Mouse (Mus musculus) thymus, adult 2 months (tissue): ENCODE data around the gene Hydin. TPM values are rescaled to one million over a fixed set of nuclear protein-coding genes. Genes with fewer than 3 reads are reported as not detected.

Experiments used
- DNase-seq: peaks from one replicate; pipeline ENCODE4 v3.0.0; 2021
- H3K27ac ChIP-seq: fragments of 200-500 bp; 2 replicates; pipeline ENCODE4 v1.5.1; 2012; ENCODE audit warnings: low read length, control low read depth; ENCODE audit not compliant: control insufficient read depth, insufficient read depth
- H3K27me3 ChIP-seq: fragments of 200-500 bp; 2 replicates; pipeline ENCODE4 v1.6.1; 2012; ENCODE audit warnings: mild to moderate bottlenecking, low read length, moderate library complexity, mixed read lengths; ENCODE audit not compliant: control insufficient read depth, insufficient read depth
- H3K36me3 ChIP-seq: fragments of 200-500 bp; 2 replicates; pipeline ENCODE4 v1.6.1; 2012; ENCODE audit warnings: mild to moderate bottlenecking, low read length, moderate library complexity; ENCODE audit not compliant: control insufficient read depth, insufficient read depth
- H3K4me1 ChIP-seq: fragments of 200-500 bp; replicated peaks from 2 replicates; pipeline ENCODE4 v1.6.1; 2012; ENCODE audit warnings: low read length; ENCODE audit not compliant: control insufficient read depth, insufficient read depth
- H3K4me3 ChIP-seq: fragments of 200-500 bp; 2 replicates; pipeline ENCODE4 v1.5.1; 2012; ENCODE audit warnings: mild to moderate bottlenecking, low read length, control low read depth, moderate library complexity; ENCODE audit not compliant: control insufficient read depth, insufficient read depth
- CTCF ChIP-seq: fragments of 200-500 bp; IDR thresholded peaks from 2 replicates; pipeline ENCODE4 v1.5.1; 2012; ENCODE audit warnings: mild to moderate bottlenecking, control low read depth, low read length, moderate library complexity, borderline replicate concordance; ENCODE audit not compliant: control insufficient read depth, poor library complexity, insufficient read depth; ENCODE audit errors: extremely low read depth
- POLR2A ChIP-seq: fragments of 200-500 bp; IDR thresholded peaks from 2 replicates; pipeline ENCODE4 v1.6.1; 2012; ENCODE audit warnings: mild to moderate bottlenecking, low read length, control low read depth, moderate library complexity; ENCODE audit not compliant: control insufficient read depth, poor library complexity, insufficient read depth; ENCODE audit errors: extremely low read depth
- WGBS: fragments of 180-500 bp; shearing (Covaris S2); methylation state at CpG from one replicate; pipeline ENCODE4 v1.1.7; 2018; 5-methylcytosine and 5-hydroxymethylcytosine counted together
- polyA plus RNA-seq: library from polyadenylated mRNA; depleted of rRNA; stranded (reverse); fragments of >200 nt; gene quantifications from 2 replicates; pipeline ENCODE4 v1.2.3, GENCODE M21; 2012

Hydin gene
- polyA plus RNA-seq, 1 experiment = 0.19 TPM

DNA sequence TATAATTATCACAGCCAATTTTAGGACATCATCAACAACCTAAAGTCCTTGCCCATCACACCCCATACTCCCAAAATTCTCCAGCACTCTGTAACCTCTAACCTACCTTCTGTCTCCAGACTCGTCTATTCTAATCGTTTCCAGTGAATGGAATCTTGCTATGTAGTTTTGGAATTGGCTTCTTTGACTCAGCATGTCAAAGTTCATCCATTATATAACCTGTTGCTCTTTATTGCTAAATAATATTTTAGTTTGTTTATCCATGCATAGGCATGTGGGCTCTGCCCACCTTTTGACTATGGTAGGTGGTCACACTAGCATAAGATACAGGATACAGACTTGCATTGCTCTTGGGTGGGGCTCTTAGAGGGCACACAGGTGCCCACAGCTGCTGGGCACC, 378.1 kb downstream of the Hydin start:
- no peak for DNase-seq
- Histone ChIP-seq H3K27ac (no peak overlapping the region), H3K36me3 (peaks cover 4% of the 10 kb centered on the region; the same call in 1 of the 2 replicates), H3K27me3 (no peaks in the 10 kb centered on the region), H3K4me3 (no peak overlapping the region), H3K4me1 (no peaks in the 10 kb centered on the region)
- 95% methylated on average over 2 of the region's 2 CpGs for WGBS
- no peak for TF ChIP-seq CTCF
- no peak for TF ChIP-seq POLR2A

DNA sequence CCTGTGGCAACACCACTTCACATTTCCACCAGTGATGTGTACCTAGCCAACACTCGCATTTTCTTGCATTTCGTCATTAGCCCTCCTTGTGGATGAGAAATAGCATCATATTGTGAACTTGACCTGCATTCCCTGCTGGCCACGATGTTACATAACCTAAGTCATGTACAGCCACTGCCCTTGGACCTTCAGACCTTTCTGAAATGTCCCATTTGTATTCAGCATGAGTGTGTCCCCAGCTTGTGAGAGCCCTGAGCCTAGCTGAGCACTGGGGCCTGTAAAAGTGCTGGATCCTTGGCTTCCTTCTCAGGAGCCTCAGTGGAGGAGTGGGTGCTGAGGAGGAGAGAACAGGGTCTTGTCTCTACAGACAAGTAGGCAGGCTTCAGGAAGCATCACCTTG, 378.6 kb downstream of the Hydin start:
- TF ChIP-seq CTCF (no peak), POLR2A (no peak)
- DNase-seq = no peak
- 98% methylated on average over 3 of the region's 3 CpGs for WGBS
- Histone ChIP-seq H3K4me1 (no peaks in the 10 kb centered on the region), H3K27me3 (no peaks in the 10 kb centered on the region), H3K4me3 (no peak overlapping the region), H3K36me3 (peaks cover 4% of the 10 kb centered on the region; the same call in 1 of the 2 replicates), H3K27ac (no peak overlapping the region)

DNA sequence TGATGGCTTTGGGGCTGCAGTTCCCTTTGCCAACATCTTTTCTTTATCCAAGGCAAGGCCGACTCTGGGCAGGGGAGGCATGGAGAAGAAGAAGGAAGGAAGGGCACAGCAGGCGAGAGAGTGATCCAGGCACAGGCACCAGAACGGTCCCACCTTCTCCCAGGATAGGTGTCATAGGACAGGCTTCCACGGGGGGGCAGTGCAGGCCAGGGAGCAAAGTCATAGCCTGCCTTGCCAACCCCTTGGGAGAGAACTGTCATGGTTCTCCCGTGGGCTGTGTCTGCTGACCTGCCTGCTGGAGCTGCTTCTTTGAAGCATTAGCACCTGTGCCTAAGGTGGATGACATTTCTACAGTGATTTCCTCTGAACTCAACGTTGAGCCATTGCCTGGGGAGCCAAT, 379.3 kb downstream of the Hydin start:
- TF ChIP-seq CTCF (peak; percentile 65; the same call in 1 of the 2 replicates), POLR2A (no peak)
- Histone ChIP-seq H3K27ac (no peak overlapping the region), H3K4me3 (no peak overlapping the region), H3K4me1 (no peaks in the 10 kb centered on the region), H3K36me3 (peaks cover 4% of the 10 kb centered on the region; the same call in 1 of the 2 replicates), H3K27me3 (no peaks in the 10 kb centered on the region)
- WGBS = 59% methylated on average over 6 of the region's 6 CpGs
- peak; percentile 44 for DNase-seq

DNA sequence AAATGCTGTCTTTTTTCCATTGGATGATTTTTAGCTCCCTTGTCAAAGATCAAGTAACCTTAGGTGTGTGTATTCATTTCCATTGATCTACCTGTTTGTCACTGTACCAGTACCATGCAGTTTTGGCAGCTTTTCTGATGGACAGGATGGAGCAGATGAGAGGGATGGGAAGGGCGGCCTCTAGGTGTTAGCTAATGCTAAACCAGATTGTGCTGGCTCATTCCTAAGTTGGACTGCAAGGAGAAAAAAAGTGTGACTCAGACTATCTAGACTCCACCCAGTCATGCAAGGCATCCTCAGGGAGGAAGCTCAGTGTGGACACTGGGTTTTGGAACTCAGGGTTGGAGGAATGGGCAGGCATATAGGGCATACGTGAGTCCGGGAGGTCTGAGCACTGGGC, 381.8 kb downstream of the Hydin start:
- no peaks in the 10 kb centered on the region for H3K27me3 ChIP-seq
- H3K4me1 ChIP-seq = no peaks in the 10 kb centered on the region
- 99% methylated on average over 3 of the region's 3 CpGs for WGBS
- no peak for DNase-seq
- no peak overlapping the region for H3K27ac ChIP-seq
- peaks cover 4% of the 10 kb centered on the region; the same call in 1 of the 2 replicates for H3K36me3 ChIP-seq
- no peak overlapping the region for H3K4me3 ChIP-seq
- TF ChIP-seq CTCF (no peak), POLR2A (no peak)

DNA sequence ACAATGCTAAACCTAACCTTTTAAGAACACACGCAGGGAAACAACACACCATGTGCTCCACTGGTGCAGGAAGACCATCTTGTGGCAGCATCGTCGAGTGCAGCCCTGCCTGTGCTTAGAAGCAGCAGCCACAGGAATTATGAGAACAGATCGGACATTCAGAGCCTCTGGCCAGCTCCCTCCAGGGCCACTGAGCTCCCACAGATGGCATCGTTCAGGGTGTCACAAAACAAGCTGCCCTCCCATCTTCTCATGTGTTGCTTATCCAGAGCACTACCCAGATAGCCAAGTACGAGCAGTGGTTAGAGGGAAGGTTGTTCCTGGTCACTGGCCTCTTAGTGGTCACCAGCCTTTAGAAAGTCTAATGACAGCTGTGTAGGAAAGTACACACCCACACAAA, 382.5 kb downstream of the Hydin start:
- TF ChIP-seq CTCF (no peak), POLR2A (no peak)
- Histone ChIP-seq H3K27me3 (no peaks in the 10 kb centered on the region), H3K36me3 (peaks cover 4% of the 10 kb centered on the region; the same call in 1 of the 2 replicates), H3K4me3 (no peak overlapping the region), H3K4me1 (no peaks in the 10 kb centered on the region), H3K27ac (no peak overlapping the region)
- WGBS = 94% methylated on average over 6 of the region's 6 CpGs
- no peak for DNase-seq

DNA sequence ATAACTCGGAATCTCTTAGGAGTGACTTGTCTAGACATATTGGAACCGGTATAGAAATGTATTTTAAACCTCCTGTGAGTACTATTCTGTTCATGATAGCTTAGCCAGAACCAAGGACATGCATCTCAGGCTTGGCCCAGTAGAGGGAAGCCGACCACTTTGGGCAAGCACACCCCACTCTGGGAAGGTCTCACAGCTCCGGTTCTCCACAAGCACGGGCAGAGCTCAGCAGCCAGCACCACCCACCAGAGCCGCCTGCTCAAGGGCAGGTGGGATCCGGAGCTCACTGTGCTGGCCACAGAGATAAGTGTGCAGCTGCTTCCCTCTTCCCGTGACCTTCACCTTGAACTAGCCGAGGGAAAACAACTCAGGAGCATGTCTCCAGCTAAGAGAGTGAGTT, 384.1 kb downstream of the Hydin start:
- Histone ChIP-seq H3K4me3 (no peak overlapping the region), H3K36me3 (peaks cover 4% of the 10 kb centered on the region; the same call in 1 of the 2 replicates), H3K4me1 (no peaks in the 10 kb centered on the region), H3K27ac (no peak overlapping the region), H3K27me3 (no peaks in the 10 kb centered on the region)
- DNase-seq = no peak
- no peak for TF ChIP-seq CTCF
- TF ChIP-seq POLR2A = no peak
- 82% methylated on average over 9 of the region's 9 CpGs for WGBS

DNA sequence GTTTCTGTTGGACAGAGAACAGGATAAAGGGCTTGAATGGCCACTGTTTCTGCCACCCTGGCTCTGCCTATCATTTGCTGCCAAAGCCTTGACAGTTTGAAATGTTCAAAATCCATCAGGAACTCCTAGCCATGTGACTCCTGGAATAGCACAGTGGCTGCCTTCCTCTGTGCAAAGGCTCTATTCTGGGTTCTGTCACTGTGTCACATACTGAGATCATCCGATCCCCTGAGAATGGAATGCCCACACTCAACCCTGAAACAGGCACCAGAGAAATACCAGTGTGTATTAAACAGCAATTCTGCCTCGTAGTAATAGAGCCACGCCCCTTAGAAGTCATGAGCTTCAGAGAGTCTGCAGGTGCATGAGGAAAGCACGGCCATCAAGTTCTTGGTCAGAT, 385.1 kb downstream of the Hydin start:
- 83% methylated on average over 4 of the region's 4 CpGs for WGBS
- TF ChIP-seq POLR2A (no peak), CTCF (no peak)
- H3K36me3 ChIP-seq = peaks cover 4% of the 10 kb centered on the region; the same call in 1 of the 2 replicates
- no peak overlapping the region for H3K27ac ChIP-seq
- no peak overlapping the region for H3K4me3 ChIP-seq
- H3K4me1 ChIP-seq = no peaks in the 10 kb centered on the region
- no peak for DNase-seq
- H3K27me3 ChIP-seq = no peaks in the 10 kb centered on the region
